Mouse (Mus musculus): ENCODE measurements around the gene Tent2.
A peak's percentile ranks its signal among the peaks of the same experiment; 100 is the strongest.
"Not testable (repeated sequence)": the region's sequence is repeated elsewhere in the genome, so short reads cannot be mapped to it uniquely, and the experiment has no call there.

The Tent2 gene

DNA sequence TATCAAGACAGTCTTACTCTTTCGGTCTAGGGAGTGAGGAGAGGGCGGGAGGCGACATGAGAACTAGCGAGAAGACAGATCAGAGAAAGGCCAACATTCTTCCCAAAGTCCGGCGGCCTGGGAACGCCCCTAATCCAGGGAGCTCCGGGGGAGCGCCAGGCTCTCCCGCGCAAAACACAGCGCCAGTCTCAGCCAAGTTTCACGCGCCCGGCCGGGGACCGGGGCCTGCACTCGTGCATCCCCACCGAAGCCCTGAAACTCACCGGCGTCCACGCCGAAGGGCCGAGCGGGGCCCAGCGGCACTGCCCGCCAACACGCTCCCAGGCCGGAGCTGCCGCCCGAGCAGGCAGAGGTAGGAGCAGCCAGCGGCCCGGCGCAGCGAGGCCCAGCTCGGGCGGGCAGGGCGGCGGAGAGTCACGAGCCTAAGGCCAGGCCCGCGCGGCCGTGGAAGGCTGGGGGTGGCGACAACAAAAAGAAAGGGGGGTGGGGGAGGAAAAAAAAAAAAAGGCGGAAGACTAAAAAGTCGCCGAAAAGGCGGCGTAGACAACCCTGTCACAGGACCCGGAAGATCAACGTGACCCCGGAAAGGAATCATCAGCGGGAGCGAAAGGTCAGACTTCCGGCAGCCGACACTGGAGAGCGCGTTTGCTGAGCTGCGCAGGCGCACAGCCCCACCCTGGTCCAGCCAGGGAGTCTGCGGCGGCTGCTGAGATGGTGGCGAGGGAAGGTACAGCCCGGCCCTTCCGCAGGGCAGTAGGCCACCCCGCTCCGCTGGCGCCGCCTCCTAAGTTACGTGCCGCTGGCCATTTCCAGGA, at the start of gene Tent2:
Gene Tent2 (minus strand): TSS at position 555 of the 815 bp plus-strand sequence.
- peak; percentile 99 for DNase-seq (ENCODE audit: low spot score)

DNA sequence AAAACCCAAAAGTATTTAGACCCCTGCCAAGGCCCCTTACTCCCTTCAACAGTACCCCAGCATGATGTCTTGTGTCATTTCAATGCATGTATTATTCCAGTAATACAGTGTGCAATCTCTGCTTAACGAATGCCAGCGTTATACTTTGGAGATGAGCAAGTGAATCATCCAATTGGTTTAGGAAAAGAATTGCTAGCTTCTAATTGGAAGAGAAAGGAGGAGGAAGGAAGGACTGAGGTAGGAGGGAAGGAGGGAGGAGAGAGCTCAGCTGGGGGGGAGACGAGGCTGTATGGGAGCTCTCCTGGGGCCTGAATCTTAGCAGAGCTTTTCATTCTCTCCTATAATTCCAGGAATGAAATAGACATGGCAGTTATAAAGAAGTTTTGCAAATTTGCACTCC, 49.0 kb upstream of the Tent2 start:
- DNase-seq (ENCODE audit: low spot score), result no peak

DNA sequence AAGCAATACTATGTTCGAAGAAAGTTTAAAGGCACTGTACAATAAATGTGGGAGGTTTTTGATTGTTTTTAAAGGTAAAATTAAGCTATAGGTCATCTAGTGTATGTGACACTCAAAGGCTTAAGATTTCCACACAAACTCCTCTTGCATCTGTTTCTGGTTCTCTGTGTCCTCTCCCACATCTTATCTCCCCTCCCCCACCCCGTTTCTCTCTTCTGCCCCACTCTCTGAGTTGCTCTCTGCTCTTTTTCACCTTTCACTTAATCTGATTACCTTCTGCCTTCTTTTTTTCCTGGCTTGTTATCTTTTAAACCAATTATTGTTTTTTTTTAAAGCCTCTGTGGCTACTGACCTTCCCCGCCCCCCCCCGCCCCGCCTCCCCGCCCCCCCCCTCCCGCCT, 47.4 kb upstream of the Tent2 start:
- no peak for DNase-seq (ENCODE audit: low spot score)

DNA sequence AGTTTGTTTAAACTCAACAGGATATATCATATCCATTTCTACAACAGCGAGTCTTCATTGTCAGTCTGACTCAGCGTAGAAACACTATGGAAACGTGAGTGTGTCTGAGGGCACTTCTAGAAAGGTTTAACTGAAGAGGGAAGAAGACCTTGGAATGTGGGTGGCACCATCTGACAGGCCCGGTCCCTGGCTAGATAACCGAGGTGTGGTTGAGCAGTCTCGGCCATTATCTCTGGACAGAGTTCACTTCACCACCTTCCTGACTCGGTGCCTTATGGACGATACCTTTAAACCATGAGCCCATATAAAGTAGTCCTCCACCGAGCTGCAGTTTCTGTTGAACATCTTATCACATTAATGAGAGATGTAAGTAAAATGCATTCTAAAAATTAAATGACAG, 46.9 kb upstream of the Tent2 start:
- DNase-seq (ENCODE audit: low spot score), result no peak

DNA sequence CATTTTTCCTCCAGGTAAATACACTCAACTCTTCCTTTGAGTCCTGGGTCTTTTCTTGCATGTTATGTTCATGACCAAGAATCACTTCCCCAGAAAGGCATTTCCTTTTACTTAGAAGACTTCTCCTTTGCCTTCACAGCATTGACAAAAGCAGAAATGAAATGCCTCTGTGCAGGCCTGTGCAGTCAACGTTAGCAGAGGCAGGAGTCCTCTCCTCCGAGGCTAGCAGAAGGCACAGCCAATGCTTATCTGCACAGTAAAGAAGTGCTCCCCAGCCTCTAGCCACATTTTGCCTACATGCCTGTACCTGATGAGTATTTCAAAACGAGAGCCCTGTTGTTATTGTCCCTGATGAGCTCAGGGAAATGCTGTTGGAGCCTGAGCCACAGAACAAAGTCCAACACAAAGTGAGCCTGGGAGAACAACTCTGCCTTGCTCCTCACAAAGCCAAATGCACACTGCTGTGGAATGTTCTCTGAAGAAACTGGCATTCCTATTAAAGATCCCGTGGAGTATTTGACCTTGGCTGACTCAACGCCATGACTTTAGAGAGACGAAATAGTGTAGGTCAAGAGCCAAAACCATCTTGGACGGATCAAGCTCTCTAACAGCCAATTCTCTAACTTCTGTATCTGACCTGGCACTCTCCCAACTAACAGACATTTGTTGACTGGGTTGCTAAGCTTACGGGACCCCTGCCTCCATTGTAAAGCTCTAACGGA, 45.7 kb upstream of the Tent2 start:
- DNase-seq (ENCODE audit: low spot score), result no peak

DNA sequence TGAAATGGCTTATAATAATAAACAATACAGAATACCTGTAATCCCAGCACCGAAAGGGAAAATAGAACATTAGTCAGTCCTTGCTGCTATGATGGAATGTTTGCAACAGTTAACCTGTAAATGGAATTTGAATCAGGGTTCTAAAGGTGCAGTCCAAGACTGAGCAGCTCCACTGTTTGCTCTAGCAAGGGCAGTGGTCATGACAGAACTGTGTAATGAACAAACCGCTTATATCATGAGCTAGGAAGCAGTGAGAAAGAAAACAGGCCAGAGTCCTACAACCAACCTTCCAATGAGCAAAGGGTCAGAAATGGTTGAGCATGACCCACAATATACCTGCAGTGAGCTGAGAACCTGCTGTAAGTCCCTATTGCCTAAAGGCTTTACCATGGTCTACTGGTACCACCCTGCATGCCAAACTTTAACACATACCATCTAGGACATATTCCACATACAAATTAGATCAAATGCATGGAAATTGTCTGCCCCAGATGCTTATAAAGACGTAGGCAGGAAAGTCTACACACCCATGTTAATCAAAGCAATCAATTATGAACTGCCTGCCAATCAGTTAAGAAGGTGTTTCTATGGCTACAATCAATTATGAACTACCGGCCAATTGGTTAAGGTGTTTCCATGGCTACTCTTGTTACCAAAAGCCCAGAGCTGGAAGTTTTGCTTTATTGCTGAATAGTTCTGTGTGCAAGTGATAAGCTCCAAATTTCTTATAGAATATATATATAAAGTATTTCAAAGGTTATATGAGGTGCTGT, 42.3 kb upstream of the Tent2 start:
- DNase-seq (ENCODE audit: low spot score), result no peak

DNA sequence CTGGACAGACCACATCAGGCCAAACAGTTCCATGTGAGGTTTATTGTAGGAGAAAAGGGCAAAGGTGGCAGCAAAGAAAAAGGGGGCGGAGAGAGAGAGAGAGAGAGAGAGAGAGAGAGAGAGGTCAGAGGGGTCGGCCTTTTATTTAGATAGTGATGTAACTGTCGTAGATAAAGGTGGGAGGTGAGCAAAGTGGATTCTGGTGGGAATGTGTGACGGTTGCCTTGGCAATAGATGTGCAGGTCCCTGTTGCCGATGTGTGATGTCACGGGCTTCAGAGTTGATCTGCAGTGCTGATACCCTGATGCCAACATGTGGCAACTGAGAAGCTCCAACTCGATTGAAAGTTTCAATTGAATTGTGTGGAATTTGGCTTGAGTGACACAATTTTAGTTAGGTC, 40.1 kb upstream of the Tent2 start:
- DNase-seq (ENCODE audit: low spot score), result no peak

DNA sequence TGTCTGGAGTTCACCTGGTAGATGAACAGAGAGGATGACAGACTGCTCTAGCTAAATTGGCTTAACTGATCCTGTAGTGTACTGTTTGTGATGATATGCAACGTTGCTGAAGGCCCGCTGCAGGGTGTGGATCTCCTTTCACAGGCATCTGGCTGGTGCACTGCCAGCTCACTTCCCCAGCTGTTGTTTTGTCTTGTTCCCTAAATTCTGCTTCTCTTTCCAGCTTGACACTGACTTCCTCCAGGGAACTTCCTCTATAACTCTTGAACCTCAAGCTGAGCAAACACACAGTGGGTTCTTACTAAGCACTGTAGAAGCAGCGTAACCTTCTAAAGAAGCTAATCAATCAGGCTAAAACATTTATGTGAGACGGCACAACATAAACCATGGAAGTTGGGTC, 38.8 kb upstream of the Tent2 start:
- DNase-seq (ENCODE audit: low spot score), result no peak

DNA sequence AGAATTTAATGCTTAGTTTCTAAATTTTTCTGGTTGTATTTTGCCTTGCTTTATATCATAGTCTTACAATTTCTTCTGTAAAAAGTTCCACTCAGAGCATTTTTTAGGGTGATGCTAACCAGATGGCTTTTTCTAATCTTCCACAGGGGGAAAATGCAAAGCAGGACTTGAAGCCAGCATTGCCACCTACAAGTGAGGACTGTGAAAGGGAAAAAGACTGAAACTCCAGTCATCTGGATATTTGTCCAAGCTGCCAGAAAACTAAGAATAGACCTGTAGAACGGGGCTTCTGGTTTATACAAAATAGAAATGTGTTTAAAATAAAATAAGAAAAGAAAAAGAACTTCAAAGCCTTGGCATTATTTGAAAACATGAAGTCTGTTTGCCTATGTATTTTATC, 19.6 kb upstream of the Tent2 start:
- no peak for DNase-seq (ENCODE audit: low spot score)

DNA sequence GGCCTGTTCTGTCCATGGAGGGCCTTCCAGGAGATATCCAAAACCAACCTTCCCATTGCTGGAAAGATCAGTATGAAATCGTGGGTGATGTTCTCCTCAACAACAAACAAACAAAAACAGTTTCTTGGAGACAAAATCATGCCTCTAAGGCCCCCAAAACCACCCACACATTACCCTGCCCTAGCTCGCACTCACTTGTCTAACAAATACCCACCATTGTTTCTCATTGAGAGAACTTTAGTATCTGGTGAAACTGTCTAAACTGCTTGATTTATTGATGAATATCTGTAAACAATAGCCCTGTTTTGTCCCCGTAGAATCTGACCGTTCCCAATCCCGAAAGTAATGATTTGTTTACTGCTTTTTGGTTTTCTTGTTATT, 451 bp upstream of the Tent2 start:
- DNase-seq (ENCODE audit: low spot score), result no peak

DNA sequence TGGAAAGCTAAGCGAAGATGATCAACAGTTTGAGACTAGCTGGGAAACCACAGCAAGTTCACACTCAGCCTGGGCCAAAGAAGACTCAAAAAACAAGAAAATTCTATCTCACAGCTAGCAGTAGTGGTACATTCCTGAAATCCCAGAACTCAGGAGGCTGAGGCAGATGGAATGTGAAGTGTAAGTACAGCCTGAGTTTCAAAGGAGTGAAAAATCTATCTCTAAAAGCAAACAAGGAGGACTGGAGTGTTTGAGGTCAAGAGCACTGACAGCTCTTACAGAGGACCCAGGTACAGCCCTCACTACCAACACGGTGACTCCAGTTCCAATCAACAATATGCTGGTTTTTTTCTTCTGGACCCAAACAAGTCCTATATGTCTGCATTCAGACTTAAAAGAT, 2.8 kb downstream of the Tent2 start:
- no peak for DNase-seq (ENCODE audit: low spot score)

DNA sequence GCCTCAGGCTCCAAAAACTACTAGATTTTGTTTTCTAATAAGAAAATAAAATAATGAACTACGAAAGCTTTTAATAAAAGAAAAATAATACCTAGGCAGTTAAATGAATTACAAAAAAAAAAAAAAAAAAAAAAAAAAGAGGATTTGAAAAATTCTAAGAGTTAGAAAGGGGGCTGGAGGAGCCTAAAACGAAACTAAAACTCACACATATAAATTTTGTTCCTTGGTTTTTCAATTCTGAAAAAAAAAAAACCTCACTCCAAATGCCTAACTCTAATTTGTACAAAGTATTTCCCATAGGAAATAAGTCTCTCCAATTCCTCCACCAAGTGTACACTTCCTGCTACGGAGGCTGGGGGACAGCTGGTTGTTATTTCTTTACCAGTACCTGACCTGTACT, 3.4 kb downstream of the Tent2 start:
- no peak for DNase-seq (ENCODE audit: low spot score)

DNA sequence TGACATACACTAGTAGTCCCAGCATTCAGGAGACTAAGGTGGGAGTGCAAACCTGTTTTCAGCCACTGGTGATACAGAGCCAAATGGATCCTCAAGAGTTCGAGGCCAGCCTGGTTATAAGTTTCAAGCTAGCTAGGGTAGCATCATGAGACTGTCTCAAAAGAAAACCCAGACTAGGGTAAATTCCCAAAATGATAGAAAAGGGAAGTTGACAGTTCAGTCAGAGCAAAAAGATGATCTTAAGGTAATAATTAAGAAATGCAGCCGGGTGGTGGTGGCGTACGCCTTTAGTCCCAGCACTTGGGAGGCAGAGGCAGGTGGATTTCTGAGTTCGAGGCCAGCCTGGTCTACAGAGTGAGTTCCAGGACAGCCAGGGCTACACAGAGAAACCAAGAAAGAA, 4.4 kb downstream of the Tent2 start:
- DNase-seq (ENCODE audit: low spot score), result not testable (repeated sequence)

DNA sequence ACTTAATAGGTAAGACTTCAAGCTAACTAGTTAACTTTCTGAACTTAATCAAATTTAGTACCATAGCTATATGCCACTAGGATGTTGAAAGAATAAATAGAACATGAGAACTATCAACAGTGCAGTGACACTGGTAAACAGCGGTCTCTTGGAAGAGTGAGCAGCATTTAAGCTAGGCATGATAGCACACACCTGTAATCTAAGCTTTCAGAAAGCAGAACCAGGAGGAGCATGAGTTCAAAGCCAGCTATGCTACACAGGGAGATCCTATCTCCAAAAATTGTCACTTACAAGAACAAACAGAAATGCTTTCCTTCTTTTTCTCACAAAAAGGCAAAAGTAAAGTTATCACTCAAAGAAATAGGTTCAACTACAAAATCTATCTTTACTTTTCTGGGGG, 11.8 kb downstream of the Tent2 start:
- no peak for DNase-seq (ENCODE audit: low spot score)

DNA sequence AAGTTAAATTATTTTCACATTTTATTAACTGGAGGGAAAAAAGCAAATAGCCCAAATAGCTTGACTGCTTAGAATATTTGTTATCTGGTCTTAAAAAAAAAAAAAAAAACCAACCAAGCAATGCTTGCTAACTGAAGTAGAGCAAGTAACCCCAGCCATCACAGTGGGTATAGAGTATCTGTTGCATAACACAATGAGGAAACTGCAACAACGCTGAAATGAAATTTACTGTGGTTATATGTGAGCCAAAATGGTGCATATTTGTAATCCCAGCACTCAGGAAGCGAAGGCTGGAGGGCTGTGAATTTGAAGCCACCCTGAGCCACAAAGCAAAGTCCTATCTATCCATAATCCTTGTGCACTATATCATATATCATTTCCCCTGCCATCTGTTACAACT, 12.7 kb downstream of the Tent2 start:
- no peak for DNase-seq (ENCODE audit: low spot score)

DNA sequence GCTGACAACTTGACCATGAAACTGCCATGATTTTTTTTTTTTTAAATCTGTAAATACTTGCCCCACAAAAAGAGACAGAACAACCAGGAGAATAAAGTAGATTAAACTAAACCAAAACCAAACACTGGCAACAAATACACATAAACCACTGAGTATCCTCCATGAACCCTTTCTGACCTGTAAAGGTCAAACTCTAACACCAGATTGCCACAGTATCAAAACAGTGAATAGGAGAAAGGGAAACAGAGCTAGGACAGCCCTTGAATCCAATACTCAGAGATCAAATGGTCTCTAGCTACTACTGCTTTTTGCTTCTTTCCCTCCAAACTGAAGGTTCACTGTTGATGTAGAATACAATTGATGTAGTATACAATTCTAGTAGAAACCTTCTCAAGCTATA, 14.6 kb downstream of the Tent2 start:
- DNase-seq (ENCODE audit: low spot score), result no peak

DNA sequence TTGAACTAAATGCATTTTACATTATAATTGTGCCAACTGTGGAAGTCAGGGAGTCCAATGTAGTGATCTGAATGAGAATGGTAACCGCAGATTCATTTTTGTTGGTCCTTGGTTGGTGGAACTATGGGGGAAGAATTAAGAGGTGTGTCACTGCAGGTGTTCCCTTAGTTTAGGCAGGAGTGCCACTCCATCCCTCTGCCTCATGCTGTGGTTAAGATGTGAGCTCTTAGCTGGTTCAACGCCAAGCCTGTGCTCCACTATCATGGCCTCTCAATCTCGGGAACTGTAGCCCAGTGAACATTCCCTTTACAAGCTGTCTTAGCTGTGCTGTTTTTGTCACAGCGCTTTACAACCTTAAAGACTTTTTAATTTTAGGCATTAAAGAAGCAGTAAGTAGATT, 28.9 kb downstream of the Tent2 start:
- no peak for DNase-seq (ENCODE audit: low spot score)

DNA sequence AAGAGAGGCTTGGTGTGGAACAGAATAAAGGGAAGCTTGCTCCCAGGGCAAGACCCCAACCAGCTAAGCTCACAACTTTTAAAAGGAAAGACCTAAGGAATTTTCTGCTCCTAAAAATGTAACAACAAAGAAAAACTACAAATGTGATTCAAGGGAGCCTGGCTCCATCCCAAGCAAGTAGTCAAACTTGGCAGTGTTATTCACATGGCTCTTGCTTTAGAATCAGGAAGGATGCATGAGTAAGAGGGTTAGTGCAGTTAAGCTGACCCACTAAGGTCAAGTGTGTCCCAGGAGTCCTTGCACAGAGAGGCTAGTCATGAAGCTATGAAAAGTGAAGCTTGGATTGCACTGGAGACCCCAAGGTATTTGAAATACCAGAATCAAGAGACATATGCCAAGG, 29.7 kb downstream of the Tent2 start:
- no peak for DNase-seq (ENCODE audit: low spot score)

DNA sequence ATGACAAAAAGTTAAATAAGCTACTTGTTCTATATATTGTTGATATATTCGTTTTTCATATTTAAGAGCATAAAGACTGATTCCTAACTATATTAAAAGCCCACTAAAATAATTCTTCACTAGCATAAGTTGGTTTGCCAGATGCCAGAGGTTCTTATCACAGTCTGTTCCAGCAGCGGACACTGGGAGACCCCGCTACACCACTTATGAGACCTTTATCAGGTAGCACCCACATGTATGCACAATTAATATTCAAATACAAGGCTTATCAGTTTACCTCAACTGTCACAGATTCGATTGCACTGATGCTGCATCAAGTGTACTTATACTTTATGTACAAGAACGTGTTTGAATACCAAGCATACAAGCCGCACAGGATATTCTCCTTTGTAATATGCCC, 33.9 kb downstream of the Tent2 start:
- no peak for DNase-seq (ENCODE audit: low spot score)

DNA sequence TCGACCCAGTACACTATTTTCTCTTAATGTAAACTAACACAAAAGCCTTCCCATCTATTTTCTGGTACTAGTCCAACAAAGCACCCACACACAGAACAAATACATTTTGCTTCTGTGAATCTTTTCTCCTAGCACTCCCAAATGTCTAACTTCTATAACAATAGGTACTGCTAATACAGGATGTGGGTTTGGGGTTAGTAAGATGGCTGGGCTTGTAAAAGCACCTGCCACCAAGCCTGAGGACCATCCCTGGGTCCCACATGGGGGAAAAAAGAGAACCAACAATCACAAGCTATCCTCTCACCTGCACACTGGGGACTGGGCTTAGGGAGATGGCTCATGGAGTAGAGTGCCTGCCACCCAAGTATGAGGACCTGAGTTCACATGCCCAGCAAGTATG, 38.9 kb downstream of the Tent2 start:
- no peak for DNase-seq (ENCODE audit: low spot score)

DNA sequence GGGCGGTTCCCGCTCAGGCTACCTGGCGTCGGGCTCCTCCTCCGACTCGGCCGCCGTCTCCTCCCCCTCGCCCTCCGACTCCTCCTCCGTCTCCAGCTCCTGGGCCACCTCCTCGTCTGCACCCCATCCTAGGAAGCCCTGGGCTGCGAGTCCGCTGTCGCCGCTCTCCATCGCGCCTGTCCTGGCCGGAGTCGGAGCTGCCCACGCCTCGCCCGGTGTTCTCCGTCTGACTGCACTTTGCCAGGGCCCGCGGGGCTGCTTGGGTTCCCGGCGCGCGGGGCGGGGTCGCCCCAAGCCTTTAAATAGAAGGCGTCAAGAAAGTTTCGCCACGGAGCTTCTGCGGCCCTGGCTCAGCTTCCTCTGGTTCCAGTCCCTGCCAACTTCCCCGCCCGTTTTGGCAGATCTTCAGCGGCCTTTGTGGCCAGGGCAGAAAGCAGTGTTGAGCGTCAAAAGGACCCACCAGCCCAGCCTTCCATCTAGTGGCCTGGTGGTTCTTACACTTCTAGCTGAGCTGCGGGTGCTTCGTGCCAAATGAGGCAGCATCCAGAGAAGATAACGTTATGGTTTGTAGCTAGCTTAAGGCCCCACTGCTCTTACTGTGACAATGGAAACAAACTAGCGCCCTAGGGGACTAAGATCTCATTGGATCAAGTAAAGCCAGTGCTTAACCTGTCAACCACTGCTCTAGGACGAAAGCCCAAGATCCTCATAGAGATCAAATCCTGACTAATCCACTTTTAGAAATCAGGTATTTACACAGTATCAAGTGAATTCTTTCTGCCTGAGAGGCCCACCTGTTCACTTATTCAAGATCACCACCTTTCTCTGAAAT, 47.6 kb downstream of the Tent2 start, which contains the start of gene Cmya5:
Gene Cmya5 (minus strand): TSS at position 389 of the 832 bp plus-strand sequence.
- peak; percentile 76 for DNase-seq (ENCODE audit: low spot score)

DNA sequence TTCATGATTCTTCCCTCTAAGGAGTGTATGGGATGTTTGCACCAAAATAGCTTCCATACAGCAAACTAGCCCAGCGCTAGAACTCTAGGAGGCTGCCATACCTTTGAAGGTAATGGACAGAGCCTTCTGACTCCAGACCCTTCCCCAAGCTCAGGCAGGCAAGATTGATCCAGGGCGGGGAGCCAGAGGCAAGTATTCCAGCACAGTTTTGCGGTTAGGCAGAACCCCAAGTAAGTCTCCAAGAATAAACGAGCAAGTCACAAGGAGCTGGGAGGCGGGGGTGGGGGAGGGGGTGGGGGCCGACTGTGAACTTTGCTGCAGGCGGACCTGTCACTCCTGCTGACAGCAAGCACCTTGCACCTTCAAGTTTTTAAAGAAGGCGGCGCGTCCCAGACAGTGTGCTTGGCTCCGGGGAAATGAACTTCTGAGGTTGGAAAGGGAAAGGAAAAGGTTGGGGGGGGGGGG, 48.3 kb downstream of the Tent2 start:
- no peak for DNase-seq (ENCODE audit: low spot score)
